ENCODE assay signal across 8 mouse cellular contexts in genomic region chr19:5107556-5108270, GRCm38 (mm10). TPM values are rescaled to one million over a fixed set of nuclear protein-coding genes. Genes with fewer than 3 reads are reported as not detected.
DNase-seq lines count a peak whose midpoint lies in the region; ATAC-seq and TF ChIP-seq lines count a peak whose summit lies in the region.
"Had no signal": no experiment of that assay in that cellular context is flagged by ENCODE, and none has a peak within 500 bp of the region (broad histone marks: within the 10 kb centered on the region; RNA-seq: fewer than 3 reads in every experiment).

No protein-coding gene starts in this region.

- H3K4me2 ChIP-seq in kidney, postnatal 0 days (ENCODE audit: low read length): 0 out of 2 replicates have a peak overlapping the region, but pooled peaks have one; percentile 76
- no peak overlapping the region for H3K4me2 ChIP-seq in embryonic facial prominence, embryonic 13.5 days
- H3K4me2 ChIP-seq in liver, embryonic 12.5 days: peak overlapping the region; percentile 85

- H3K4me3 ChIP-seq in kidney, postnatal 0 days (replicated peaks; ENCODE audit: low read depth, low read length): no peak overlapping the region
- H3K4me3 ChIP-seq in ES-E14 (ENCODE audit: insufficient read depth in 1 of 2, low read depth in 1 of 2, low read length in 2 of 2, poor library complexity in 1 of 2, severe bottlenecking in 1 of 2): no peak overlapping the region
- 0 out of 2 replicates have a peak overlapping the region, but pooled peaks have one; percentile 82 for H3K4me3 ChIP-seq in embryonic facial prominence, embryonic 13.5 days
- peak overlapping the region; percentile 72 for H3K4me3 ChIP-seq in liver, embryonic 12.5 days

- H3K36me3 ChIP-seq in kidney, postnatal 0 days (ENCODE audit: insufficient read depth, low read length): peaks cover 41% of the 10 kb centered on the region
- peaks cover 27% of the 10 kb centered on the region for H3K36me3 ChIP-seq in ES-E14 (ENCODE audit: control insufficient read depth, insufficient read depth, low read length, poor library complexity, severe bottlenecking)
- peaks cover 69% of the 10 kb centered on the region for H3K36me3 ChIP-seq in embryonic facial prominence, embryonic 13.5 days
- peaks cover 38% of the 10 kb centered on the region for H3K36me3 ChIP-seq in liver, embryonic 12.5 days

- no peaks in the 10 kb centered on the region for H3K9me3 ChIP-seq in kidney, postnatal 0 days (replicated peaks; ENCODE audit: low read length)
- no peaks in the 10 kb centered on the region for H3K9me3 ChIP-seq in ES-E14 (ENCODE audit: control insufficient read depth, insufficient read depth, low read depth, low read length)
- H3K9me3 ChIP-seq in embryonic facial prominence, embryonic 13.5 days: no peaks in the 10 kb centered on the region
- H3K9me3 ChIP-seq in liver, embryonic 12.5 days (replicated peaks): no peaks in the 10 kb centered on the region

- 70% methylated on average over 18 of the region's 18 CpGs for WGBS in kidney, postnatal 0 days
- 71% methylated on average over 18 of the region's 18 CpGs for WGBS in embryonic facial prominence, embryonic 13.5 days
- WGBS in liver, embryonic 12.5 days (ENCODE audit: insufficient replicate concordance): 65% methylated on average over 18 of the region's 18 CpGs

- H3K27ac ChIP-seq in kidney, postnatal 0 days: 0 out of 2 replicates have a peak overlapping the region, but pooled peaks have one; percentile 74
- H3K27ac ChIP-seq in ES-E14 (ENCODE audit: insufficient read depth, low read depth, low read length, poor library complexity, severe bottlenecking): no peak overlapping the region
- H3K27ac ChIP-seq in embryonic facial prominence, embryonic 13.5 days: peak overlapping the region; percentile 95; the same call in 1 of the 2 replicates
- H3K27ac ChIP-seq in liver, embryonic 12.5 days: peak overlapping the region; percentile 25; the same call in 1 of the 2 replicates

- in situ Hi-C loops in ES-E14 (cut with MboI; ENCODE audit: low sequenced_read_pairs in 2 of 2, unreplicated experiment in 2 of 2): no loop called here

- no peak for DNase-seq in kidney, postnatal 0 days (ENCODE audit: low spot score)
- DNase-seq in kidney, adult 9 months: no peak
- DNase-seq in ES-E14 (ENCODE audit: low read depth, low spot score): no peak
- DNase-seq in ovary, adult 18-20 months (ENCODE audit: low spot score): no peak
- DNase-seq in urinary bladder, postnatal 4 days (ENCODE audit: low spot score in 2 of 2): no peak

- no peaks in the 10 kb centered on the region for H3K27me3 ChIP-seq in kidney, postnatal 0 days (ENCODE audit: insufficient read depth, low read length)
- no peaks in the 10 kb centered on the region for H3K27me3 ChIP-seq in embryonic facial prominence, embryonic 13.5 days
- H3K27me3 ChIP-seq in liver, embryonic 12.5 days (replicated peaks): no peaks in the 10 kb centered on the region

- 0 out of 2 replicates have a peak, but pooled peaks have one; percentile 0 for ATAC-seq in kidney, postnatal 0 days (replicated peaks; ENCODE audit: low FRiP score, low read depth)
- no peak for ATAC-seq in embryonic facial prominence, embryonic 13.5 days (ENCODE audit: insufficient number of reproducible peaks, insufficient read depth, low FRiP score, low TSS enrichment, low read depth)
- ATAC-seq in liver, embryonic 12.5 days: no peak

- no peak overlapping the region for H3K9ac ChIP-seq in kidney, postnatal 0 days (ENCODE audit: low read depth, low read length)
- peak overlapping the region; percentile 7; the same call in 1 of the 2 replicates for H3K9ac ChIP-seq in ES-E14 (ENCODE audit: insufficient read depth, low read depth, low read length, poor library complexity, severe bottlenecking)
- H3K9ac ChIP-seq in embryonic facial prominence, embryonic 13.5 days: 0 out of 2 replicates have a peak overlapping the region, but pooled peaks have one; percentile 51
- H3K9ac ChIP-seq in liver, embryonic 12.5 days: peak overlapping the region; percentile 60; the same call in 1 of the 2 replicates

- peaks cover 10% of the 10 kb centered on the region for H3K4me1 ChIP-seq in kidney, postnatal 0 days (replicated peaks; ENCODE audit: insufficient read depth, low read length)
- peaks cover 0 to 15% of the 10 kb centered on the region in 2 experiments; a peak in 2 of 4 replicates for H3K4me1 ChIP-seq in ES-E14 (ENCODE audit: control insufficient read depth in 2 of 2, insufficient read depth in 2 of 2, low read length in 2 of 2, poor library complexity in 1 of 2)
- H3K4me1 ChIP-seq in embryonic facial prominence, embryonic 13.5 days: peaks cover 23% of the 10 kb centered on the region
- peaks cover 41% of the 10 kb centered on the region for H3K4me1 ChIP-seq in liver, embryonic 12.5 days

- TF ChIP-seq CTCF in kidney, postnatal 0 days (IDR thresholded peaks at IDR 0.05; ENCODE audit: low read depth): no peak

TF ChIP-seq in ES-E14, 5 proteins besides CTCF, POLR2A, EP300 and RAD21:
- no peak for TF ChIP-seq HCFC1 (IDR thresholded peaks at IDR 0.05; ENCODE audit: borderline replicate concordance, insufficient read depth, low read length)
- TF ChIP-seq ZNF384 (IDR thresholded peaks at IDR 0.05; ENCODE audit: low read depth, low read length): no peak

RNA-seq across cellular contexts. Expression of gene Rab1b, which starts 0.8 kb away (rescaled TPM):
- 270 and 284 TPM in 2 replicates for polyA plus RNA-seq in kidney, postnatal 0 days (2015; fragmentation: Nextera tagmentation; extraction: Ambion mirVana)
- total RNA-seq in ES-E14 (2012; rRNA removed): 78.5 and 96.9 TPM in 2 replicates
- polyA plus RNA-seq in embryonic facial prominence, embryonic 13.5 days (2015; fragmentation: Nextera tagmentation; extraction: Ambion mirVana): 234 and 262 TPM in 2 replicates
- 118 and 126 TPM in 2 replicates for polyA plus RNA-seq in liver, embryonic 12.5 days (2016; fragmentation: Nextera tagmentation; extraction: Ambion mirVana)

RNA-seq across cellular contexts. Expression of gene Cnih2, which starts 9.4 kb away (rescaled TPM):
- polyA plus RNA-seq in kidney, postnatal 0 days (2015; fragmentation: Nextera tagmentation; extraction: Ambion mirVana): 4.2 and 4.7 TPM in 2 replicates
- total RNA-seq in ES-E14 (2012; rRNA removed): 2.5 and 3.7 TPM in 2 replicates
- 50.6 and 60.1 TPM in 2 replicates for polyA plus RNA-seq in embryonic facial prominence, embryonic 13.5 days (2015; fragmentation: Nextera tagmentation; extraction: Ambion mirVana)
- 3.5 and 3.8 TPM in 2 replicates for polyA plus RNA-seq in liver, embryonic 12.5 days (2016; fragmentation: Nextera tagmentation; extraction: Ambion mirVana)
- total RNA-seq: gastrocnemius, adult 18-20 months had no signal

RNA-seq across cellular contexts. Expression of gene Klc2, which starts 10.6 kb away (rescaled TPM):
- polyA plus RNA-seq in kidney, postnatal 0 days (2015; fragmentation: Nextera tagmentation; extraction: Ambion mirVana): 18.1 and 20.2 TPM in 2 replicates
- total RNA-seq in ES-E14 (2012; rRNA removed): 14.7 and 22.9 TPM in 2 replicates
- polyA plus RNA-seq in embryonic facial prominence, embryonic 13.5 days (2015; fragmentation: Nextera tagmentation; extraction: Ambion mirVana): 20.7 and 30.4 TPM in 2 replicates
- polyA plus RNA-seq in liver, embryonic 12.5 days (2016; fragmentation: Nextera tagmentation; extraction: Ambion mirVana): 4.4 and 4.9 TPM in 2 replicates

RNA-seq across cellular contexts. Expression of gene Yif1a, which starts 19.4 kb away (rescaled TPM):
- 129 and 132 TPM in 2 replicates for polyA plus RNA-seq in kidney, postnatal 0 days (2015; fragmentation: Nextera tagmentation; extraction: Ambion mirVana)
- 84.4 and 110 TPM in 2 replicates for total RNA-seq in ES-E14 (2012; rRNA removed)
- polyA plus RNA-seq in embryonic facial prominence, embryonic 13.5 days (2015; fragmentation: Nextera tagmentation; extraction: Ambion mirVana): 72.4 and 87.2 TPM in 2 replicates
- 51.7 and 53.9 TPM in 2 replicates for polyA plus RNA-seq in liver, embryonic 12.5 days (2016; fragmentation: Nextera tagmentation; extraction: Ambion mirVana)

RNA-seq across cellular contexts. Expression of gene Tmem151a, which starts 22.4 kb away (rescaled TPM):
- 1.4 and 2.1 TPM in 2 replicates for polyA plus RNA-seq in kidney, postnatal 0 days (2015; fragmentation: Nextera tagmentation; extraction: Ambion mirVana)
- total RNA-seq in ES-E14 (2012; rRNA removed): 0.89 and 2.3 TPM in 2 replicates
- polyA plus RNA-seq in embryonic facial prominence, embryonic 13.5 days (2015; fragmentation: Nextera tagmentation; extraction: Ambion mirVana): 2.6 and 4.6 TPM in 2 replicates
- polyA plus RNA-seq in liver, embryonic 12.5 days (2016; fragmentation: Nextera tagmentation; extraction: Ambion mirVana): 1.0 and 1.5 TPM in 2 replicates

Comparison
In these comparisons a context has a peak if more than half of its experiments do, and no peak if none do; other contexts are left out.
1. H3K4me3 ChIP-seq: peak in embryonic facial prominence, embryonic 13.5 days (single experiment) and liver, embryonic 12.5 days (single experiment); none in kidney, postnatal 0 days (single experiment) and ES-E14 (0 of 2).